Mouse (Mus musculus): Measurements from ENCODE around the gene Exoc3l4. TPM values are rescaled to one million over a fixed set of nuclear protein-coding genes. Genes with fewer than 3 reads are reported as not detected.

The Exoc3l4 gene
- polyA plus RNA-seq (2012; rRNA removed) = 6.4 and 7.2 TPM in 2 replicates

GRCm38 (mm10) chr12:111416921-111417779, at the start of gene Exoc3l4:
Gene Exoc3l4 (plus strand): TSS chr12:111417017.

GRCm38 (mm10) chr12:111377376-111377973, 39.3 kb upstream of the Exoc3l4 start, which contains the start of gene Cdc42bpb:
Gene Cdc42bpb (minus strand): TSS chr12:111377718.

GRCm38 (mm10) chr12:111406622-111407021, 10.2 kb upstream of the Exoc3l4 start, which contains the start of gene Lbhd2:
Gene Lbhd2 (plus strand): TSS chr12:111406809.

GRCm38 (mm10) chr12:111442309-111443010, 25.6 kb downstream of the Exoc3l4 start, which contains the start of gene Tnfaip2:
Gene Tnfaip2 (plus strand): TSS chr12:111442469.

Other genes with a start within 250 kb of the Exoc3l4 start
- not detected in 2 replicates for gene 4930595D18Rik, start 232.5 kb upstream of the Exoc3l4 start, polyA plus RNA-seq (2012; rRNA removed)
- gene Amn, start 145.9 kb upstream of the Exoc3l4 start, polyA plus RNA-seq (2012; rRNA removed) = 0.64 and 2.9 TPM in 2 replicates
- 175 and 223 TPM in 2 replicates for gene Cdc42bpb, start 39.3 kb upstream of the Exoc3l4 start, polyA plus RNA-seq (2012; rRNA removed)
- gene Lbhd2, start 10.2 kb upstream of the Exoc3l4 start, polyA plus RNA-seq (2012; rRNA removed) = 0.43 and 0.88 TPM in 2 replicates
- 9.5 and 10.2 TPM in 2 replicates for gene Tnfaip2, start 25.5 kb downstream of the Exoc3l4 start, polyA plus RNA-seq (2012; rRNA removed)
- gene Gm266, start 68.8 kb downstream of the Exoc3l4 start, polyA plus RNA-seq (2012; rRNA removed) = 0.45 and 1.3 TPM in 2 replicates
- 38.7 and 59.9 TPM in 2 replicates for gene Eif5, start 121.0 kb downstream of the Exoc3l4 start, polyA plus RNA-seq (2012; rRNA removed)
- gene Mark3, start 157.5 kb downstream of the Exoc3l4 start, polyA plus RNA-seq (2012; rRNA removed) = 10.6 and 12.1 TPM in 2 replicates

Data from stomach, adult 2 months (tissue).